Mouse (Mus musculus) spleen, postnatal 4 days (tissue): Measurements from ENCODE around the gene Plin3.

Source experiments
- DNase-seq, 2 experiments: peaks; one replicate each; pipeline ENCODE4 v3.0.0; 2022; ENCODE audit warnings: low spot score in 2 of 2

Plin3 gene

DNA sequence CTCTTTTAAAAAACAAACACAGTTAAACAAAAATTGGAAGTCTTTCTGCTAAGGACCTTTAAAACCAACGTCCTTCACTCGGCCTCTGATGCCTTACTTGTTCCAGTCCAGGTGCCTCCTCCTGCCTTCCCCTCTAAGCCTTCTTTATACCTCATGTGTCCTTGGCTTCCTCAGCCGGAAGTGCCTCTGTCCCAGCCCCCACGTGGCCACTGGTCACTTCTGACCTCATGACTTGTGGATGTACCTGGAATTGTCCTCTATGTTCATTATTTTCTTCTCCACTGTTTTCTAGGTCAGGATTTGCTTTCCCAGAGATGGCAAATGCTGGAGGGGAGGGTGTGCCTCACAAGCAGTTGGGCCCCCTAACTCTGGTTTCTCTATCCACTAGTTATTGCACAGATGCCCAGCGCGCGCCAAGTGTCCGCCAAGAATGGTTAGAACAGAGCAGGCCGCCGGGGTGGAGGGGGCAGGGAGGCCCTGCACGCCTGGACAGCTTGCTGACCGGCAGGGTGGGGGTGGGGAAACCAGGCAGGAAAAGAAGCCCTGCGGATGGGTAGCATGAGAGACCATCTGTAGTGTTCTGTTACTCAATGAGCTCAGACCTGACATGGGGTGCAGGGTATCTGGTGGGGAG, 9.8 kb upstream of the Plin3 start:
- no peak for DNase-seq

DNA sequence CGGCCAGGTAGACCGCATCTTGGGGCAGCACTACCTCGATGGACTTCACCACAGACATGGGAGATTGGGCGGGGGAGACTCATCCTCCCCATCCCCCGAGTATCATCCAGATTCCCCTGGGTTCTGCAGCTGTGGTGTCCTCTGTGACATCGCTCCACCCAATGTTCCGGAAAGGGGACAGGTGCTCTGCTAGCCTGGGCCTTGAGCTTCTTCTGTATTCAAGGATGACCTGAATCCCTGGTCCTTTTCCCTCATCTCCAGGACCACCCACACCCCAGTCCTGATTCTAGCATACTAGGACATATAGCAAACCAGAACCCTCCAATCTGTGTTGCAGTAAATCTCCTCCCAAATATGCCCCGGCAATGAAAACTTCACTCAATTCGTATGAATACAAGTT, 7.5 kb upstream of the Plin3 start, which contains the start of gene Arrdc5:
Gene Arrdc5, minus strand, starts transcription at position 101 of the 400 bp plus-strand sequence.
- no peak for DNase-seq

DNA sequence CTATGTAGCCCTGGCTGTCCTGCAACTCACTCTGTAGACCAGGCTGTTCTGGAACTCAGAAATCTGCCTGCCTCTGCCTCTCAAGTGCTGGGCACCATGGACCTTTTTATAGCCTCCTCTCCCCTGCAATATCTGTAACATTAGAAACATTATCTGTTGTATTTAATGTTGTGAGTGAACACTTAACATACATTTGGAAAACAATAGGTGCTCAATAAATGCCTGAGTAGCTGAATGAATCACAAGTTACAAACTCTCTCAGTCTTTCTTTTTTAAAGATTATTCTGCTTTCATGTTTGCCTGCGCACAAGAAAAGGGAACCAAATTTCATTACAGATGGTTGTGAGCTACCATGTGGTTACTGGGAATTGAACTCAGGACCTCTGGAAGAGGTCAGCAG, 5.6 kb upstream of the Plin3 start:
- DNase-seq = no peak

DNA sequence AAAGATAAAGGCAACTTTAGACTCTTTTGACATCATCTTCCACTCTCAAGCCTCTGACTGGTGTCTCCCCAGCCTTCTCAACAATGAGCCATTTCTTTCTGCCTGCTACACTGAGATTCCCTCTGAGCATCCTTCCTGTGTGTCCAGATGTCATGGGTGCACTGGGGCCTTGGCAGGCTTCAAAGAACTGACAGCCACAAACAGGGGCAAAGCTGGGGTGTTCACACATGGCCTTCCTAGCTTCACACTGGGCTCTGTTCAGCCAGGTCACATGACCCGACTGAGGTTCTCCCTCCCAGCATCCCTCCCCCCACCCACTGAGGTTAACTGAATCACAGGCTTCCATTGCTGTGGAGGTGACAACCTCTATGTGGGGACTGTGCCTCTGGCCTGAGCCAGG, 3.5 kb upstream of the Plin3 start:
- DNase-seq = no peak

DNA sequence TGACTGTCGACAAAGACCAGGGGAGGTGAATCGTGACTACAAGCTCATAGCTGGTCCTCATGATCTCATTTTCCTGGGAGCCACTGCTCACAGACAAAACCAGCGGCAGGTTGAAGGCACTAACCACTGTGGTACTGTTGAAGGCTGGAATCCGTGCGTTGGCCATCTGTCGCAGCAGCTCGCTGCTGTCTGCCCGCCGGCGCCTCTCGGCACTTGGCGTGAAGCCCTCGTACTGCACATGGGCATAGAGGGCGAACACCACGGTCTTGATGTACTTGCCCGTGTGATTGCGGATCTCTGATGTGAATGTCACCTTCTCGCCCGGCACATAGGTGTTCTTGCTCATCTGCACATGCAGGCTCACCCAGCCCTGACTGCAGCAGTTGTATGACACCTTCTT, 1.6 kb upstream of the Plin3 start:
- DNase-seq = no peak

DNA sequence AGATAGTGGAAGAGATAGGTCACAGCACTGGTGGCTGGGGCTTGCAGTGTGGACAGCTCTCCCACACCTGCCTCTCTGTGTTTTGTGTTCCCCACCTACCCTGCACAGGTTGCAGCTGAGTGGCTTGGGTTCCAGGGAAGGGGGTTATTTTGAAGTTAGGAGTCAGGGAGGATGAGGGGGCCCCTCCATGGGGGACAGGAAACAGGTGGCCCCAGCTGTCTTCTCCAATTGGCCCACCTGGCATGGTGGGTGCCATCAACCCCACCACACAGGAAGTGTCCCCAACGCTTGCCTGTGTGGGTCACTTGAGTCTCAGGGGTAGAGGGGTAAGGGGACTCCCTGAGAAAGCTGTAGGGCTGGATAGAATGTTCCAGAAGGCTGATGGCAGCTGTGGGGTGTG, 618 bp upstream of the Plin3 start:
- no peak for DNase-seq

DNA sequence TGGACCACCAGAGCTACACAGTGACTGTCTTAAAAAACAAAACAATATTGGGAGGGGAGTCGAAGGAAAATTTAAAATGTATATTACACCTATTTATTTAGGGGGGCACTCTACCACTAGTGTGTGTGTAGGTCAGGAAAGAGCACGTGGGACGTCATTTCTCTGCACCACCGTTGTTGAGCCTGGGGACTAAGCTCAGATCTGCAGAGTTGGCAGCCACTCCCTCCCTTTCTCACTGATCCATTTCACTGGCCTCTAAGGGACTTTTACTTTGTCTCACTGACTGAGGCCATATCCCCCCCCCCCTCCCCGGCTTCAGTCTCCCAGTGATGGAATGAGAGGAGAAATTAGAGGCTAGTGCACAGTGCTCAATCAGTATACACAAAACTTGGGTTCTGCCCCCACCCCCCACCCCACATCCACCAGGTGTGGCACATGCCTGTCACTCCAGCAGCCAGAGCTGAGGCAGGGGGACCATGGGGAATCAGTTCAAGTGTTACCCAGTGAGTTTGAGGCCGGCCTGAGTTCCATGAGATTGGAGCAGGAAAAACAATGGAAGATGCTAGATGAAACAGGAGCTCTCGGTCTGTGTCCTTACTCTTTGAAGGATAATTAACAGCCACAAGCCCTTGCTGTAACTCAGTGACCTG, 722 bp downstream of the Plin3 start:
- DNase-seq = no peak

DNA sequence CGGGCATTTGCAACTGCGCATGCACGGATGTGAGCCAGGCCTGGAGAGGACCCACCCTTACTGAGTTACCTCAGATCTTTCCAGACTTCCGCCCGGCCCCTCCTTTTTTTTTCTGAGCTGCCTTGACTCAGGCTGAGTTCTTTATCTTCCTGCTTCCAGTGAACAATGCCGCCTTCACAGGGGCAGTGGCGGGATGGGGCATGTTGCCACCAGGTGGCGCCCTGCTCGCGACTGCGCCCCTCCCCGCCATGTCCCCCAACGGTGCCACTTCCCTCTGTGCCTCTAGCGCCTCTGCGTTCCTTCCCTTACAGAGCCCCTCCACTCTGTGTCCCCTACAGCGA, 1.5 kb downstream of the Plin3 start:
- DNase-seq = peak; percentile 90 to 96

DNA sequence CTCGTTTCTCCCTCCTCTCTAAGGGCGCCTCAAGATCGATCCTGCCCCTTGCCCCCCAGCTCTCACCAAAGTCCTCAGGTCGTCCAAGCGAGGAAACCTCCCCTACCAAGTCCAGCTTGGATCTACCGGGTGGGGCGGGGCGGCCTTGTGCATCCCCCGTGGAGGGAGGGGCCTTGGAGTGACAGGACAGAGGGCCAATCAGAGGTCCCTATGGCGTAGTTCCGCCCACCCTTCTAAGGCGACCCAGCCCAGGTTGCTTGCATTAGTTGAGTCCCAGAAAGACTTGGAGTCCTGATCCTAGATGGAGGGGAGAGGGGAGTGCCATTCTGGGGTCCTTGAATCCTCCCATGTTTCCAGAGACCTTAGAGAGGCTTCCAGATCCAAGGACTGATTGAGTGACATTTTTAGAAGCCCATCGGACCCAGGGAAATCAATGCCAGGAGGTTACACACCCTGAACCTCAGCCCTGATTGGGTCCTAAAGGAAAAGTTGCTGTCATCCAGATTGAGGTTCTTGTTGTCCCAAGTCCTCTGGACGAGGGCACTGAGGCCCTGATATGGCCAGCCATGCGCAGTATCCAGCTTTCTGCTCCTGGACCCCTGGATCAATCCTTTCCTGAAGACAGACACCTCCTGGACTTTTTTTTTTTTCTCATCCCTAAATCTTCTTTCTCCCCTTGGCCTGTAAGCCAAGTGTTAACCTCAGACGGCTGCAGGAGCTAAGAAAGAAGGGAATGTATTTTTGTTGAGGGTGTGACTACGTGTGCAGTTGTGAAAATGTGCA, 2.1 kb downstream of the Plin3 start:
- DNase-seq = peak; percentile 93 to 97

DNA sequence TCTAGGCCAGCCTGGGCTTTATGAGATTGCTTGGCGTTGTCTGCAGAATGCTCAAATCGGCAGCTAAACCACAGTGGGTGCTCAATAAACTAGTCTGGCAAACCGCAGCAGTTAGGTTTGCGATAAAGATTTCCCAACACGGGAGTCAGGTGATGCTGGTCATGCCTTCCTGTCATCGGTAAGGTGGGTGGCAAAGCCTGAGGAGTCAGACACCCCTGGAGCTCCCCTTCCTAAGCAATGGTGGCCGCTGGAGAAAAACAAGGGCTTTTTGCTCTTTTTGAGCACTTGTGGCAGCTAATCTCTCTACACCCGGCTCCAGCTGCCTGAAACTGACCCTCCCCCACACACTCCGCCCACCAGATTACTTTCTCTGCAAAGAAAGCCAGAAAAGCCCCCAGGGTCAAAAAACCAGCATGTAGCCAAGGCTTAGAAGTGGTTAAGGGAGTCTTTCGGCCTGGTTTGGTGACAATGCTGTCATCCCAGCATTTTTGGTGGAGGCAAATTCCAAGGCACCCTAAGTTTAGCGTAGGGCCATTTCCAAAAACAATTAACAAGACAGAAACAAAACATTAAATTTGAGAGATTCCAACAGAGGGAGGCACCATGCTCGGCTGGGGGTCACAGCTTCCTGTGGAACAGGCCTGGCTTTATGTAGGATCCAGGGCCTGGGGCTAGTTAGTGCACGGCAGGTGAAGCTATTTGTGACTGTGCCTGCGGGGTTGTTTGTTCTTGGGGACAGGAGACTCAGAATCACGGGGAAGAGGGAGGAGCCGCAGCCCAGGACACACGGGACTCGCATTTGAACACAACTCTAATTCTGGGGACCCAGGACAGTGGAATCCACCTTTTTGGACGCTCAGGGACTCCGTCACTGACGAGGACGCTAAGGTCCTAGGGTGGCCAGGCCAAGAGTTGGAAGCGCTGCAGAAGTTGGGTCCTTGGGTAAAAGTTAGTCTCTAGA, 3.0 kb downstream of the Plin3 start:
- DNase-seq = no peak

DNA sequence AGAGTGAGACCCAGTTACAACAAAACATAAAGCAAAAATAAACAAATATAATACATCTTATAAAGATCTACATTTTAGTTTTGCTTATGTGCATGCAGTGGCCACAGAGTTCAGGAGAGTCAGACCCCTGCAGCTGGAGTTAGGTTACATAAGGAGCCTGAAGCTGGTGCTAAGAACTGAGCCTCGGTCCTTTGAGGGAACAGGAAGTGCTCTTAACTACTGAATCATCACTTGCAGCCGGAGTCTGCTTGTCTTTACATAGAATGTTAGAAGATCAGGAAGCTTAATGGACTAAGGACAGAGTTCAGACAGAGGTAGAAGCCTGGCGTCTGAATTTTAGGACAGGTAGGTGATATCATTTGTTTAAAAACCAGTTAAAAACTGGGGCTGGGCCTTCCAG, 3.8 kb downstream of the Plin3 start:
- no peak for DNase-seq

DNA sequence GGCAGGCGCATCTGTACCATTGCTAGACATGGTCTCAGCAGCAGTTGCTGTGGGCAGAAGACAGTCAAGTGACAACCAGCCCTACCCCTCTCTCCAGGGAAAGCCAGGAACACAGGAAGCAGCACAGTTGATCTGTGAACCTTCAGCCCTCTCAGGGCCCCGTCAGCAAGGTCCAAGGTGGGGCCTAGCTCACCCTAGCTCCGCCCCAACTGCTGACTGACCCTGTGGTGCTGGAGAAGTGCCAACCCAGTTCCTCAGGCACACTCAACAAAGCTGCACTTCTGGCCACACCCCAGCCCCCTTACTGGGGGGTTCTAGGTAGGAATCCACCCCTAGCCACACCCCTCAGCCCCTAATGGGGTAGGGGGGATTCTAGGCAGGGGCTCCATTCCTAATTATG, 4.8 kb downstream of the Plin3 start:
- DNase-seq = peak; percentile 58 to 71

DNA sequence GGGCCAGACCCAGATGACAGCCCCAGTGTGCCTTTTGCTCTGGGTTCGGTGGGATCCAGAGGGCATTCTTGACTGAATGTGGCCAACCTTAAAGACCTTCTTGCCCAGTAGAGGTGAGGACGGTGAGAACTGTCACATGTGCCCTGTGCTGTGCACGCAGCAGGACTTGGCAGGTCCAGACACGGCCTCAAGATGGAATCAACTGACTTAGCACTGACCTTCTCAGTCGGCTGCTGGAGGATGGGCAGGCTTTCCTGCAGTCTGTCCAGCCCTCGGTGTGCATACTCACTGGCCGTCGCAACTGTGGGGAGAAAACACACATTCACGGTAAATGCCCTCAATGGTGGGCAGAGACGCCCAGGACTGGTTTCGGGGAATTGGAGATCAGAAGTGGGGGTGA, 6.7 kb downstream of the Plin3 start:
- DNase-seq = no peak

DNA sequence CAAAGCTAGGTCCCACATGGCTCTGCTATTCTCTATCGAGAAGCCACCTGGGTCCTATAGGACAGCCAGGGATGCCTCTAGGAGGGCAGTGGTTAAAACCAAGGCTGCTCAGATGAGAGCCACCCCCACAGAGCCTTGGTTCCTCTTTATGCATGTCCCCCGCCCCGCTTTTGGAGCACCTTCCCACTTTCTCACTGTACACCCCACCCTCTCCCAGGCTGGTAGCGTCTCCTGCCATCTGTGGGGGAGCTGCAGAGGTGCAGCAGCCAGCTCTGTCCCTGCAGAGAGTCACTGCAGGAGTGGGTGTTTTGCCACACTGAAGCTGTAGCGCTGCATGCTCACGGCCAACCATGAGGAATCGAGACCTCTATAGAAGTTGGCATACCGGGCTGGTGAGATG, 9.4 kb downstream of the Plin3 start:
- DNase-seq = no peak

DNA sequence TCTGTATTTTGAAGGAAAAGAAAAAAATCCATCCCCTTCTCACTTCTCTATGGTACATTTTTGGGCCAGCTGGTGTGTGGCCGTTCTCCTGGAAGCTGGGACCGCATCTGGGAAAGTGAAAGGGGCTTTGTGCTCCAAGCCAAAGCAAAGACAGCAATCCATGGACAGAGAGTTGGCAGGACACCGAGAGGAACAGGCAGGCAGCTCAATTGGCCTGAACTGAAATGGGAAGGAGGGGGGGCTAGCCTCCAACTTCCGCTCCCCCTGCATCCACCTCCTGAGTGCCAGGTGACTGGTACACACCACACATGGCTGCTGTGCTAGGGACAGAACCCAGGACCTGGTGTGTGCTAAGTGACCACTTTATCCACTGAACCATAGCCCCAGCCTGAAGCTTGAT, 9.9 kb downstream of the Plin3 start:
- DNase-seq = no peak

DNA sequence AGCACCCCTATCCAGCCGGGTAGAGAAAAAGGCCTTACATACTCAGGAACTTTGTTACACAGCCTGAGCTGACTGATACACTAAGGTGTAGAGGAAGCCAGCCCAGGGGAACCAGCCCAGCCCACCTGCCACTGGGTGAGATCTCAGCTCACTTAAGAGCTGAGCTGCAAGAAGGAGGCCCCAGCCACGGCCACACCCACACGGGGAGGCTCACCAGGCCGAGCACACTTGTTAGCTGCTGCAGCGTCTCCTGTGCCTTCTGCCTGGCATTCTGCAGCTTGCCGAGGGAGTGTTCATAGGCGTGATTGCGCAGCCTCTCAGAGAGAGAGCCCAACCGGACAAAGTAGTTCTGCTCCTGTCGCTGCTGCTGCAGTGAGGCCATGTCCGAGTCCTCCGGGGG, 11.5 kb downstream of the Plin3 start:
- no peak for DNase-seq

DNA sequence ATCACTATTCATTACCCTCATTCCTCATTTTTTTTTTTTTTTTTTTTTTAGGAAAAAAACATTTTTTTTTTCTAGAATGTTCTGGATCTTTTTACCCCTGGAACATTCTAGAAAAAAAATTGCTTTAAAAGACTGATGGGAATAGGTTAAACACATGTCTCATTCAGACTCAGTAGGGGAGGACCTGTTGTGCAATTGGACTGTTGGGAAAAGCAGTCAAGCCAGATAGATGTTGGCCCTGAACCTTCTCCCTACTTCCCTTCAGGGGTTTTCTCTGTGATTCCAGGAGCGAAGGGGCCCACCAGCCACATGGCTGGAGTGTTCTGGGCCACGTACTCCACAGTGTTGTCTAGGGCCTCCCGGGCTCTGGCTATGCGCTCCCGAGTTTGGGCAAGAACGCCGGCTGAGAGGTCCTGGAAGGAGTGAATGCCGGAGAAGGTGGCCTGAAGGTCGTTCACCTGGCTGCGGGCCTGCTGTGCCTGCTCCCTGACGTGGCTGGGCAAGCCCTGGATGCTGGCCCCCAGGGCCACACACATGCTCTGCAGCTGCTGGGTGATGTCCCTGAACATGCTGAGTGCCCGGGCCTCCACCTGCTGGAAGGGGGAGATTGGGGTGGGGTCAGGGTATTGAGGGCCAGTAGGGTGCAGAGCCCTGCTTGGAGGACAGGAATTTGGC, 13.1 kb downstream of the Plin3 start:
- DNase-seq = no peak

DNA sequence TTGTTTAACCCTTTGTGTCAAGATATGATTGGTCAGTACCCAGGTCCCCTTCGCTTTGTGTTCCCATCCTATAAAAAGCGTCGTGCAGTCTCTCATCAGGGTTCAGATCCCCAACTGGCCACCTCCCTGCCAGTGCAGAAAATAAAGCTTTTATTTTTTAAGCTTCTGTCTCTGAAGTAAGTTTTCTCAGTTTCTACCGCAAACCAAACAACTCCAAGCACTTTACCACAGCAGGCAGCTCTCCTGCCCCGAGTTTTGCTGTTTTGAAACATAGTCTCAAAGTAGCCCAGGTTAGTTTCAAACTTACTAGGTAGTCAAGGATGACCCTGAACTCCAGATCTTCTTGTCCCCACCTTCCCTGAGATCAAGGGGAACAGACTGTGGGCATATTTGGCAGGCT, 14.3 kb downstream of the Plin3 start:
- DNase-seq = no peak

DNA sequence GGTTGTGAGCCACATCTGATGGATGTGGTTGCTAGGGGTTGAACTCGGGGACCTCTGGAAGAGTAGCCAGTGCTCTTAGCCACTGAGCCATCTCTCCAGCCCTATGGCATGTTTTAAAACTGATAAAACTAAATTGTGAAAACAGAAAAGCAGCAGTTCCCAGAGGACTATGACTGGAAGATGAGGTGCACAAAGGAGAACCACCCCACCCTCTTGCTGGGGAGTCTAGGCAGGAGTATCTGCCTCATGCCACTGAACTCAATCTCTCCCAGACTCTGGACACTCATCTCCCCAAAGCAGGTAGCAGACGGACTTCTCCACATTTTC, 15.1 kb downstream of the Plin3 start:
- DNase-seq = no peak

DNA sequence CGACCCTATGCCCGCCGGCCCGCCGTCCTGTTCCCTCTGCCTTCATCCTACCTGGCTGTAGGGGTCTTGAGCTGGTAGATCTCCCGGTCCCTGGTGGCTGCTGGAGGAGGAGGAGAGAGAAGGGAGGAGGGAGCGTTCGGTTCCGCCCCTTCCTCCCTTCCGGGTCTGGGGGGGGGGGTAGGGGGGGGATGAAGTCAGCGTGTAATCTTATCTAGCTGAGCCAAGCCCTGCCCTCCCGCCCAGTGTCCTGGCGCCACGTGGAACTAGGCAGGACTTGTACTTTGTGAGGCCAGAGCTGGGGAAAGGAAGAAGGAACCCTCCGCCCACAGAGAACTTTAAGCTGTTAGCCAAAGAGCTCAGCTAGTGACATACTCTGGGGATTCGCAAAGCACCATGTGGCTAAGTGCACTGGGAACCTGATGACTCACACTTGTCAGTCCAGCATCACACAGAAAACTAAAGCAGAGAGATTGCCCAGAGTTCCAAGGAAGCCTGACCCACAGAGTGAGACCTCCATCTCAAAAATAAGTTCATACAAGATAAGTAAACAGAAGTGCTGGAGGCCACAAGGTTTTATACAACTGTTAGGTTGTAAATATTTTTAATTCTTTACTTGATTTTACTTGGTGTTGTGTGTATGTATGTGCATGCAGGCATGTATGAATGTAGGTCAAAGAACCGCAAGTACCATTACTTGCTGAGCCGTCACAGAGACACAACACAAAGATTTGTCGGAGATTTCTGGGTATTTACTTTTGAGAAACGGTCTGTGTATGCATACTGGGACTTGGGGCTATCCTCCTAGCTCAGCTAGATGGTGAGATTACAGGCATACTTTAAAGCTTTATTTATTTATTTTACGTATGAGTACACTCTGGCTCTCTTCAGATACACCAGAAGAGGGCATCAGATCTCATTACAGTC, 15.8 kb downstream of the Plin3 start, which contains the start of gene Ticam1:
Gene Ticam1, minus strand, starts transcription at position 144 of the 924 bp plus-strand sequence.
- DNase-seq = peak; percentile 80 to 85
